Mouse (Mus musculus) adrenal gland, postnatal 36 days (tissue): ENCODE results near the gene 1700001P01Rik. TPM values are rescaled to one million over a fixed set of nuclear protein-coding genes. Genes with fewer than 3 reads are reported as not detected.
"Not testable (repeated sequence)": the region's sequence is repeated elsewhere in the genome, so short reads cannot be mapped to it uniquely, and the experiment has no call there.

ENCODE experiments used
- DNase-seq, 2 experiments: peaks; one replicate each; pipeline ENCODE4 v3.0.0; 2021; ENCODE audit warnings: mixed read lengths in 1 of 2
- total RNA-seq, 2 experiments: library from RNA; stranded (reverse); gene quantifications; 2 replicates each; pipeline ENCODE4 v1.2.3; 2021

Gene 1700001P01Rik
- total RNA-seq, 2 experiments from 2014 or later, result not detected

DNA sequence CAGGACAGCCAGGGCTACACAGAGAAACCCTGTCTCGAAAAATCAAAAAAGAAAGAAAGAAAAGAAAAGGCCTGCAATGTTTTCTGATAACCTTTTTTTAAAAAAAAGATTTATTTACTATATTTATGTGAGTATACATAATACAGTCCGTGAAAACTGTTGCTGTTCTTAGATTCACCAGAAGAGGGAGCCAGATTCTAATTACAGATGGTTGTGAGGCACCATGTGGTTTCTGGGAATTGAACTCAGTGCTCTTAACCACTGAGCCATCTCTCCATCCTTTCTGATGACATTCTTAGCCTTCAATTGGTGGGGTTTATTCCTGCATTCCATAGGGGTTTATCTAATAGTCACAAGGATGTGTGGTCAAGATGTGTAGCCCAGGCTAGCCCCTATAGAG is 17.4 kb upstream of the 1700001P01Rik start:
- DNase-seq, result peak in 1 of 2 experiments; percentile 65

DNA sequence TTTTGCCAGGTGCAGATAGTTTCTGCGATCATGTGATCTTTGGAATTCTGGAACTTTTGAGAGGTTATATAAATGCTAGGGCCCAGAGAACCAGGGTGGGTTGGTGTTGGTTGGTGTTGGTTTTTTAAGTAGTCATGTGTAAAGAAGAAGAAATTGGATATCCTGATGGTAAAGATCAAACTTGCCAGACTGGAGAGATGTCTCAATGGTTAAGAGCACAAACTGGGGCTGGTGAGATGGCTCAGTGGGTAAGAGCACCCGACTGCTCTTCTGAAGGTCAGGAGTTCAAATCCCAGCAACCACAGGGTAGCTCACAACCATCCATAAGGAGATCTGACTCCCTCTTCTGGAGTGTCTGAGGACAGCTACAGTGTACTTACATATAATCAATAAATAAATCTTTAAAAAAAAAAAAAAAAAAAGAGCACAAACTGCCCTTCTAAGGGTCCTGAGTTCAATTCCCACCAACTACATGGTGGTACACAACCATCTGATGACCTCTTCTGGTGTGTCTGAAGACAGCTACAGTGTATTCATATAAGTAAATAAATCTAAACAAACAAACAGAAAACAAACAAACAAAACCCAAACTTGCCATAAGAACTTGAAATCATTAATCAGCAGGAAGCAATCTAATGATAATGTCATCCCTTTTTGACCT is 15.2 kb upstream of the 1700001P01Rik start:
- not testable (repeated sequence) for DNase-seq

DNA sequence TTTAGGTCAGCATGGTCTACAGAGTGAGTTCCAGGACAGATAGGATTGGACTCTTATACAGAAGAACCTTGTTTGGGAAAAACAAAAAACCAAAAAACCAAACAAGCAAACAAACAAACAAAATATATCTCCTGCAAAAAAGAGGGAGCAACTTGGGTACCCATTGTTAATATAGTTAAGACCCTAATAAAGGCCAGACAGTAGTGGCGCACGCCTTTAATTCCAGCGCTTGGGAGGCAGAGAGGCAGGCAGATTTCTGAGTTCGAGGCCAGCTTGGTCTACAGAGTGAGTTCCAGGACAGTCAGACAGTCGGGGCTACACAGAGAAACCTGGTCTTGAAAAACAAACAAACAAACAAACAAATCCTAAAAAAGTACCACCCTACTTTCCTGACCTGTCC is 14.0 kb upstream of the 1700001P01Rik start:
- DNase-seq, result no peak

DNA sequence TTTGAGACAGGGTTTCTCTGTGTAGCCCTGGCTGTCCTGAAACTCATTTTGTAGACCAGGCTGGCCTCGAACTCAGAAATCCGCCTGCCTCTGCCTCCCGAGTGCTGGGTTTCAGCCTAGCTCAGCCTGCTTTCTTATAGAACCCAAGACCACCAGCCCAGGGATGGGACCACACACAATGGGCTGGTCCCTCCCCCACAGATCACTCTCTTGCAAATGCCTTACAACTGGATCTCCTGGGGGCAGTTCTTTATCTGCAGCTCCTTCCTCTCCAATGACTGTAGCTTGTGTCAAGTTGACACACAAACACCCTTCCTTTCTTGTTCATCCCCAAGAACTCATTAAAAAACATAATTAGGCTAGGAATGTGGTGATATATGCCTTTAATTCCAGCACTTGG is 12.2 kb upstream of the 1700001P01Rik start:
- DNase-seq, result no peak

DNA sequence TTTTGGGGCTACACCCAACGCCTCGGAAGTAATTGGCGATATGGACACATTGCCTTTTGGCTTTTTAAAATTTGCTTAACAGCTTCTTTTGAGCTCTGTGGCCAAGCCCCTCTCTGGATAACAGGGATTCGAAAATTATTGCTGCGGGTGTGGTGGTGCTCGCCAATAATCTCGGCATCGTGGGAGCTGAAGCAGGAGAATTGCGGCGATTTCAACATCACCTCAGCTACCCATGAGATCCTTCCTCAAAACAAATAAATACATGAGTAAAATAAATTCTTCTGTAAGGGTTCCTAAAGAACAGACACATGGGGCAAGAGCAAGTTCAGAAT is 6.8 kb upstream of the 1700001P01Rik start:
- no peak for DNase-seq

DNA sequence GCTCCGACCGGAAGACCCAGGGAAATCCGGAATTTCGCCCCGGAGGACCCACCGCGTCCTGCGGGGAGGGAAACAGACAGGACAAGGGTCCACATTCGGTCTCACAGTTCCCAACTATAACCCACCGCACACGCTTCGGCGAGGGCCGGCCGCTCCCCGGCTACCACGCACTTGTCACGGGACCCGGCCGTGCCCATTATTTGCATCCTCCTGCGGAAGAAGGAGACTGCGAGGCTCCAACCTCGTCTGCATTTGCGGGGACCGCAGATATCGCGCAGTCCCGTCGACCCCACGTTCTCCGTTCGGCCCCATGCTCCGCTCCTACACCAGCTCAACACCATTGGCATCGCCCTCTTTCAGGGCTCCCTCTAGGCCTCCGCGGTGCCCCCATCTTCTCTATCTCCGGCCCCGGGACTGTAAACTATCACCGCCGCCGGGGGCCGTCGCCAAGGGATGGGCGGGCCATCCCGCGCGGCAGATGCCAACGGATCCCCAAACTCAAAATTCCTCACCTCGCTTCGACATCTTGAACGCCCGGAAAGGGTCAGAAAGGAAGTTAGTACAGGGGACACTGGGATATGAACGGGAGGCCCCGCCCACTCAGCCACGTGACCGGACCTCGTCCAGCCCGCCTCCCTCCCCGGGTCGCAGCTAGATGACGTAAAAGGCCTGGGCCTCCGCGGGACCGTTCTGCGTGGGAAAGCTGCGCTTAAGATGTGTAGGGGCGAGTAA is 6.3 kb upstream of the 1700001P01Rik start, which contains the start of gene Rpl23:
Rpl23 (minus strand) TSS at position 606 of the 732 bp plus-strand sequence.
- DNase-seq, result peak; percentile 99 to 100

DNA sequence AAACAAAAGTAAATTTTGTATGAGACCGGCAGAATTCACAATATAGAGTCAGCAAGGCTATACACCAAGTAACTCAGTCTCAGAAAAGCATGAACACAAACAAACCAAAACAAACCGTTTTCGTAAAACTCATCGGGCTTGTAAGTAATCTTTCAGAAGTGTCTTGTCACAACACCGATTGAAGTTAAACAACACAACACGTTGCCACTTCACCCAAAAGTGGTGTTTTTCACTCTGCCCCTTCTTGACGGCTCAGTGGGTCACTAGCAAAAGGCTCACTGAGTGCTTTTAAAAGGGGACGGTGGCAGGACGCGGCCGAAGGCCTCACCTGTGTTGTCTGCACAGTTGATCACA is 5.7 kb upstream of the 1700001P01Rik start:
- DNase-seq, result no peak

DNA sequence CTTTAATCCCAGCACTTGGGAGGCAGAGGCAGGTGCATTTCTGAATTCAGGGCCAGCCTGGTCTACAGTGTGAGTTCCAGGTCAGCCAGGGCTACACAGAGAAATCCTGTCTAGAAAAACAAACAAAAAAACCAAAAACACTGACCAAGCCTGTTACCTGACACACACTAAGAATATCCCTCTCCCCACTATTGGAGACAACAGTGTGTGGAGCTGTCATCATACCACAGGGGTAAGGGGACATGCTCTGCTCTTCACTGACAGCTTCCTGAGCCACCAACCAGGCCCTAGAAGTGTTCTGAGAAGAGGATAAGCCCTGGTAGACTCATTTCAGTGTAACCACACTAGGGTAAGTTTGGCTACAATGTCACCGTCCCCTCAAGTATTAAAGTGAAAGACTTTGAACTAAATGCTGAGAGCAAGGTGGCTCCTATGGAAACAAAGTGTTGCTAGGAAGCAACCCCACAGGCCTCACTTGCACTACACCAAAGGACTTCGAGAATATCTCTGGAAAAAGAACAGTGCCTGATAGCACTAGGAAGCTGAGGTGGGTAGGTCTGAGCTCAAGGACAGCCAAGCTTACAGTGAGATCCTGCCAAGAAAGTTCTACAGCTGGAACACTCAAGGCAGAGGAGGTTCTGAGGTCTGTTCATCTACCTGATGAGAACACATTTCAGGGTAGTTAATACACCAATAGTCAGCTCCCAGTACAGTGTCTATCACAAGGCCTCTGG is 4.4 kb upstream of the 1700001P01Rik start:
- DNase-seq, result no peak

DNA sequence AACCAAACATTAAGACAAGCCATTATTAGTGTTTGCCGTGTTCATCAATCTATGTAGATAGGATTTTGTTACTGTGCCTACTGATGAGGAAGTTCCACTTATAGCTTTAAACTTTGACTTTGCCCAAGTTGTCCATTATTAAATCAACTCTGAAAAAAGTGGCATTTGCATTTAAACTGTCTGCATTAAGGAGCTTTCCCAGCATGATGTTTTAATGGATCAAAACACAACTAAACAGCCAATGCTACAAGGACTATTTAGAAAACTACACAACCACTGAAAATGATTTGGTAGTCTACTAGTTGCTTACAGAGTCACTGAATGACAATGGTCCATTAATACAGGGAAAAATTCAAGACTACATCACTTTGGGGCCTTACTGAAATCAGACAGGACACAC is 3.2 kb upstream of the 1700001P01Rik start:
- no peak for DNase-seq

DNA sequence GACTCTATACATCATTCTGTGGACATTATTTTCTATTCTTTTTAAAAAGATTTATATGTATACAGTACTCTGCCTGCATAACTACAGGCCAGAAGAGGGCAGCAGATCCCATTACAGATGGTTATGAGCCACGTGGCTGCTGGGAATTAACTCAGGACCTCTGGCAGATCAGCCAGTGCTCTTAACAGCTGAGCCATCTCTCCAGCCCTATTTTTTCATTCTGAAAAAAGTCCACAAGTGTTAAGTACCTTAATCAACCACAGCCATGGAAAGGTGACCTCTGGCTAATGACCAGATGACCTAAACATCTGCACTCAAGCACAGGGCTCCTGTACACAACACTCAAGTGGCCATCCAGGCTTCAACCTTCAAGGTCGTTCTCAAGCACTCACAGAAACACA is 1.4 kb upstream of the 1700001P01Rik start:
- DNase-seq, result peak; percentile 16 to 32

DNA sequence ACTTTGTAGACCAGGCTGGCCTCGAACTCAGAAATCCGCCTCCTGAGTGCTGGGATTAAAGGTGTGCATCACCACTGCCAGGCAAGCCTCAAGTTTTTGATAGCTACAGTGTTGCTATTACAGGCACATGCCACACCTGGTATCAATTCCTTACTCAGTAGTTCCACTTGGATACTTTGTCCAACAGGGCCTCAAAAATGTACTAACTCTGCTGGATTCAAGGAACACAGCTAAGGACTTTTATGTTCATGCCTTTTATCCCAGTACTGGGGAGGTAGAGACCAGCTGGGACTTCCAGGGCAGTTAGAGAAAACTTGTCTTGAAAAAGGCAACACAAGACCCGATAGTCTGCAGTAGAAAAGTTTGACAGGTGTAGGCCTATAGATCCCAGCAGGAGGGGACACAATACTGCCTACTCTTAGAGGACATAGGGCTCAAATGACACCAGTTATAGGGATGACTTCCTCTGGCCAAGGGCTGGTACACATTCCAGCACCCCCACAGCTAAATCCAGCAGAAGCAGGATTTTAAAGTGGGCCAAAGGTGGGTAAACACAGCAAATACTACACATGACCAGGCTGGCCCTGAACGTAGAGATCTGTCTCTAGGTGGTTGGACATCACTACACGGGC is 895 bp upstream of the 1700001P01Rik start:
- no peak for DNase-seq

DNA sequence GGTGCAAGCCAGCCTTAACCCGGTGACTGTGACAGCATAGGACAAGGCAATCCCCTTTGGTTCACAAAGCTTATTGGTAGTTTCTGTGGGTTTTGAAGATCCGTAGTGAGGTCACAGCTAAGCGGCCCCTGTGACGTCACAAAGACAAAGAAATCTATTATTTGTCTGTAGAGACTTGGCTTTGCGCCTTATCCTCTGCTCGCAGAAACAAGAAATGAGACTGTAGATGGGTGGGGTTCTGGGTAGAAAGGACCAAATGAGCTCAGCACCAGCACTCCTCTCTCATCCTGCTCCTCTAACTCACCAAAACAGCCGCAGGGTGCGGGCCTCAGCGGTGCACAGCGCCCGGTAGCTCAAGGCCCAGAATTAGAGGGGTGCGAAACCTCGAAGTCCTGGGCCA is 532 bp downstream of the 1700001P01Rik start:
- DNase-seq, result no peak

DNA sequence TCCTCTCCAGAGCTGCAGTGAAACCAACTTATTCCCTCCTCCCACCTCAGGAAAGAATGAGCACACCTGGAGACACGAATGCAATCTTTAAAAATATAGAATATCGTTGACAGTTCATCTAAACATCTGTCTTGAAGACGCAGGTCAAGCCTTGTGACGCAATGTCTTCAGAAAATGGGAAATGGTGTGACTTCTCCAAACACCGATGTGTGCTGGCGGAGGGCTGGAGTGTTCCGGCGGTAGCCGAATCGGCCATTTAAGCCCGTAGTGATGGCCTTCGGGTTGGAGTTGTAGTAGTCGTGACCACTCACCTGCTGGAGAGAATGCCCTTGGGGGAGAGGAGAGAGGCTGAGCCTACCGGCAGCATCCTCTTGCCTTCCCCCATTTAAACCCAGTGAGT is 4.3 kb downstream of the 1700001P01Rik start:
- DNase-seq, result no peak

DNA sequence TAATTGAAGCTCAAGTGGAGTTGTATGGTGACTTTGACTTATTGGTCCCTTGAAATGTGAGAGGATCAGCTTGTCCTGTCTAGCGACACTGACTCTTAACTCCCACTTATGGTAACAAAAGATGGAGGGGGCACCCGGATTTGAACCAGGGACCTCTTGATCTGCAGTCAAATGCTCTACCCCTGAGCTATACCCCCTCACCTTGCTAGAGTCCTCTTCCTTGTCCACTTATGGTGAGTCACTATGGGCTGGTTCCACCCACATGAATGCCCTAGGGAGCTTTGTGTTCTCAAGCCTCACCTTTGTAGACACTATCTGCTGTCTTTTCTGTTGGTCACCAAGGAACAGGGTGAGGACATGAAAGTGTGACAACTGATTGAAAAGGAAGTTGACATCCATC is 6.0 kb downstream of the 1700001P01Rik start:
- peak in 1 of 2 experiments; percentile 15 for DNase-seq

DNA sequence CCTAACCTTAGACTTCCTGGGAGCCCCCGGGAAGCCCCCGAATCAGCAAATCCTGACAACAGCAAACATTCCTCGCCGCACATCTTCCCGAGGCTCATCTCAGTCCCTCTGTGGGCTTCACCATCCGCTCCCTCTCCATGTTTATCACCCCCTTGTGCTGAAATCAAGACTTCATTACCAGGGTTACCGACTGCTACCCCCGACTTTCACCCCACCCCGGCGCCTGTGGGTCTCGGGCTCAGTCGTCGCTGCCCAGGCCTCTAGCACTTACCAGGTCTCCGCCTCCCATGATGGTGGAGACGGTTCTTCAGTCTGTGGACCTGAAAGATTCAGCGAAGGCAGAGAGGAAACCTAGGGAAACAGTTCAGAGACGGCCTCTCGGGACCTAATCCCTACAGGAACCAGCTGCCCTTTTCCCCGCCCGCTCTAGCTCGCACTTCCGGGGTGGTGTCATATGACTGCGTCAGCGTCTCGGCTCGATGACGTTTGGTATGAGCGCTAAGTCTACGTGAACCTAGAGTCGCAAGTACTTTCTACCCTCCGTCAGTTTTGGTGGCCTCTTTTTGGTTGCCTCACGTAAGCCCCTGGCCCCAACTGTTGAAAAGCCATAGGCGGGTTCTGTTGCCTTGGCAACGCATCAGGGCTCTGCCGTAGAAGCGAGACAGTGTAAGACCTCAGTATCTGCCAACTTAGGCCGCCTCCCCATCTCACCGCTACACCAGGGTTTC is 9.4 kb downstream of the 1700001P01Rik start, which contains the start of gene Cwc25:
Cwc25 (minus strand) TSS at position 403 of the 728 bp plus-strand sequence.
- DNase-seq, result peak; percentile 95 to 96

DNA sequence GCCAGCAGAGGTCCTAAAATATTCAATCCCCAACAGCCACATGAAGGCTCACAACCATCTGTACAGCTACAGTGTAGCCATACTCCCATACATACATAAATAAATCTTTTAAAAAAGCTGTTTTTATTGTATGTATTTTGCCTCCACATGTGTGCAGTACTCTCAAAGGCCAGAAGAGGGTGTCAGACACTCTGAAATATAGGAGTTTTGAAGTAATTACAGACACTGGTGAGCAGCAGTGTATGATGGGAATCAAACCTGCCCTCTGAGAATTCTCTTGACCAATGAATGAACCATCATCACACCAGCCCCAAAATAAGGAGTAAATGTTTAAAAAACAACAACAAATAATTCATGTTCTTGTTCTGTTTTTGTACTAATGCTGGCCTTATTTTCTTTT is 14.1 kb downstream of the 1700001P01Rik start:
- DNase-seq, result no peak

DNA sequence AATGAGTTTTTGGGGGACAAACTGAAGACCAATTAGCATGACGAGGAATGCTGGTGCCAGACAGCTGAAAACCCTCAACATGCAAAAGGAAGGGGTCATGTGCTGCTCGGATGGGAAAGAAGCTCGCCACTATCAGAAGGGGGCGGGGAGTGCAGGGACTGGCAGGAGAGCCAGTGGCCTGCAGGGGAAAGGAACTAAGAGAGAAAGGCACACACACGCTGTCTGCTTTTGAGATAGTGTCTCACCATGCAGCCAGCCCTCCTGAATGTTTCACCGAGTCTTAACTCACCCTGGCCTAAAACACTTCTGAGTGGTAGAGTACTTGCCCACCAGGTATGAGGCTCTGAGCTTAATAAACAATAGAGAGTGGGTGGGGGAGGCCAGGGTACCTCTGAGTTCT is 16.8 kb downstream of the 1700001P01Rik start:
- no peak for DNase-seq

DNA sequence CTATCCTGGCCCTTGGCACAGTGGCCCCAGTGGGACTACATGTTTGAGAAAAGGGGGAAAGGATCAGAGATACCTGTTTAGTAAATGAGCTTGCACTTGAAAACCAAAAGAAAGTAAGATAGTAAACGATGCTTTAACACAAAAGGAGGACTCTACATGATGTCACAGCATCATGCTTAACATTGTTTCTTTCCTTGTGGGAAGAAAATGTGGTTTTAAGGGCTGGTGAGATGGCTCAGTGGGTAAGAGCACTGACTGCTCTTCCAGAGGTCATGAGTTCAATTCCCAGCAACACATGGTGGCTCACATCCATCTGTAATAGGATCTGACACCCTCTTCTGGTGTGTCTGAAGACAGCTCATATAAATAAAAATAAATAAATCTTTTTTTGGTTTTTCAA is 17.6 kb downstream of the 1700001P01Rik start:
- DNase-seq, result no peak

DNA sequence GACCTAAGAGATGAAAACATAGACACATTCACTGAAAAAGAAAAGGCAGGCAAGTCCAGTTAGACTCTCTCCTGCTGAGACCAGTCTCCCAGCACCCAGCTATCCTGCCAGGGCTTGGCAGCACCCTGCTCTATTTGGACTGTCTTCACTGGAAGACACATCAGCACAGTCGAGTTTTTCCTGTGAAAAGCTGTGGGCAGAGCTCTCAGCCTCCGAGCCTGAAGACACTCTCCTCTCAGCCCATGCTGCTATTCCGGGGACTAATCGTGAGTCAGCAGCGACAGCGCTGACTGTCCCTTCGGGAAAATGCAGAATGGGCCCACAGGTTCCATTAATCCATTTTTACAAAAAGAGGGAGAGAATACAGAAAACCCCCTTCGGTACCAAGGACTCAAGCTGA is 22.4 kb downstream of the 1700001P01Rik start:
- DNase-seq, result no peak

DNA sequence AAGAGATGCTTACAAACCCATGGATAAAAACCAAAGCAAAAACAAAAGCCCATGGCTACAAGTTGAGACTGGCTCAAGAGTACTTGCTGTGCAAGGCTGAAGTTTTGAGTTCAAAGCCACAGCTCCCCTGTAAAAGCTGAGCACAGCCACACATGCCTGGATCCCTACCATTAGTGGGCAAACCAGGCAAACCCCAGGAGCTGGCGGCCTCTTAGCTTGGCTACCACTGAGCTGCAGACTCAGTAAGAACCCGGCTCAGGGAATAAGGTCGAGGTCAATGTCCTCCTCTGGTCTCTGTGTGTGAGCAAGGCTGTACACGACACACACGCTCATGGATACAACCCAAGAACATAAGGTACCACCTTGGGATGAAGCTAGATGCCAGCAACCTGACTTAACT is 27.2 kb downstream of the 1700001P01Rik start:
- peak; percentile 47 to 57 for DNase-seq

DNA sequence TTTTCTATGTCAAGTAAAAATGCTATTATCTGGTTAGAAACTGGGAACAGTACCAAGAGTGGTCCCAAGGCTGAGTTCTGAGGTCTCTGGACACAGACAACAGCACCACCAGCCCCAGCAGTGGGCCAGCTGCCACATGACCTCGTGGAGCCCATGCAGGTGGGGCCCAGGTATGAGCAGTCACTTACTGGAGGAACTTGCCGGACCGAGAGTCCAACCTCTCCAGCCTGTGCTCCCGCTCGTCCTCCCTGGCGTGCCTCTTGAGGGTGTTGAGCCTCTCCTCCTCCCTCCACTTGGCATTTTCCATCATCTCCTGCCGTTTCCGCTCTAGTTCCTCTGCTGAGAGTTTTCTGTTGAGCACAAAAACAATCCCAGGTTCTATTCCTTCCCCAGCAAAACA is 27.9 kb downstream of the 1700001P01Rik start:
- DNase-seq, result peak in 1 of 2 experiments; percentile 27

DNA sequence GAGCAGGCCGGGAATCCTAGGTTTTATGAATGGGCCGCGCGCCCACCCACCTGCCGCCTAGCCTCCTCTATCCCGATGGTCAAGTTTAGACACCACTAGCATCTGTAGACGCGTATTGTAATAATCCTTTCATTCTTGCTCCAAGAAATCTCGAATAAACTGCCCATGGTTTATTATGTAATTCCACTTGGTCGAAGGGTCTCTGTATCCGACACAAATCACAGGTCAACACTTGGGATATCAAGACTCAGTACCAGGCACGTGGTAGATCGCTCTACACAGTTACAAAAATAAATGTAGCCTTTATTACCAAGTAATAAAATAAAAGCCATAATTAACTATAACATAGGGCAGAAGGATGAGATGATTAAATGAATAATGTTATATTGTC is 30.4 kb downstream of the 1700001P01Rik start:
- DNase-seq, result no peak
